Mouse (Mus musculus): ENCODE measurements at regions not wholly inside any gene's neighbourhood (a gene's known extent, or its start where the extent isn't known, plus 50 kb on each side); places are given as distances from the start of the nearest gene placed in this dataset.

DNA sequence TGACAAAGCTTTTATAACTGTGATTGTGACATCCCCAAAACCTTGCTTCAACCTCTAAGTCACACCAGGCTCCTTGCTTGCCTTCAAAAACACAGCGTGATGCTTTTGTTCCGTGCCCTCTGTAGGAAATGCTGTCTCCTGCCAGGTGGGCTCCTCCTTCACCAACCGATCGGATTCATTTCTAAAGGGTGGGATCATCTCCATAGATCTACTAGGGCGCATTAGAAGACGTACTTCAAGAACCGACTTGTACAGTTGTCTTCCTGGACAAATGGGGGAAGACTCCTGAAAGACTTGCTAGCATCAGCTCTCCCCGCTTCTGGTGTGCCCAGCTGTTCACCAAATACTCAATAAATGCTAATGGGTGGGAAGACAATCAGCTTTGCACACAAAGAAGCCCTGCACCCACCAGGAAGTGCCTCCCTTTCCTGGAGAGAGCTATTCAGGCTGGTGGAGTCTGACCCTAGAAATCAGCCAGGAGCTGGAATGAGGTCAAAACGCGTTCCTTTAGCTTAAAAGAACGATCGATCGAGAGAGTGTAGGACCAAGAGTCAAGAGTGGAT is 53.0 kb downstream of the Hoxa1 start:
- H3K9me3 ChIP-seq (replicated peaks), result no peaks in the 10 kb centered on the region
- H3K36me3 ChIP-seq, result no peaks in the 10 kb centered on the region
- no peak overlapping the region for H3K4me2 ChIP-seq (replicated peaks)
- H3K27ac ChIP-seq (replicated peaks), result no peak overlapping the region
- no peak overlapping the region for H3K9ac ChIP-seq
- no peak for ATAC-seq (ENCODE audit: insufficient number of reproducible peaks, low FRiP score, low TSS enrichment, low read depth)
- no peaks in the 10 kb centered on the region for H3K4me1 ChIP-seq
- no peak overlapping the region for H3K4me3 ChIP-seq (replicated peaks)
- H3K27me3 ChIP-seq, result peaks cover 6% of the 10 kb centered on the region; the same call in 1 of the 2 replicates
- 43% methylated on average over 13 of the region's 13 CpGs for WGBS

DNA sequence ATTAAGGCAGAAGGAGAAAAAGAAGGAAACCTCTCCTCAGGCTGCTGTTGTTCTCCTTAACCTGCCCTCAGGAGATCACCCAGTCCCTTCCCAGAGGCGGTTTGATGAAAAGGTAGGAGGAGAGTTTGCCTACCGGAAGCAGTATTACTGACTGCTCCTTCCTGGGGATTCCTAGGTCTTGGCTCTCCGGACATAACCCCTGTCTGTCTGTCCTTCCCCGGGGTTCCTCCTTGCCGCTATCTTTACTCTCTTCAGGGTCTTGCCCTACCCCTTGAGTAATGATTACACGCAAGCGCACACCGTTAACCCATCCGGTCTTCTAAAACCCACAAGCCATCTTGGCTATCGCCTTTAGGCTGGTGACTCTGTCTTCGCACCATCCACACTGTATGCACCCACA is 54.0 kb downstream of the Hoxa1 start:
- H3K27ac ChIP-seq (replicated peaks), result no peak overlapping the region
- no peaks in the 10 kb centered on the region for H3K9me3 ChIP-seq (replicated peaks)
- ATAC-seq (ENCODE audit: insufficient number of reproducible peaks, low FRiP score, low TSS enrichment, low read depth), result no peak
- no peaks in the 10 kb centered on the region for H3K4me1 ChIP-seq
- H3K4me3 ChIP-seq (replicated peaks), result no peak overlapping the region
- H3K9ac ChIP-seq, result no peak overlapping the region
- H3K36me3 ChIP-seq, result no peaks in the 10 kb centered on the region
- WGBS, result 90% methylated on average over 11 of the region's 11 CpGs
- H3K4me2 ChIP-seq (replicated peaks), result no peak overlapping the region
- H3K27me3 ChIP-seq, result peaks cover 6% of the 10 kb centered on the region; the same call in 1 of the 2 replicates

DNA sequence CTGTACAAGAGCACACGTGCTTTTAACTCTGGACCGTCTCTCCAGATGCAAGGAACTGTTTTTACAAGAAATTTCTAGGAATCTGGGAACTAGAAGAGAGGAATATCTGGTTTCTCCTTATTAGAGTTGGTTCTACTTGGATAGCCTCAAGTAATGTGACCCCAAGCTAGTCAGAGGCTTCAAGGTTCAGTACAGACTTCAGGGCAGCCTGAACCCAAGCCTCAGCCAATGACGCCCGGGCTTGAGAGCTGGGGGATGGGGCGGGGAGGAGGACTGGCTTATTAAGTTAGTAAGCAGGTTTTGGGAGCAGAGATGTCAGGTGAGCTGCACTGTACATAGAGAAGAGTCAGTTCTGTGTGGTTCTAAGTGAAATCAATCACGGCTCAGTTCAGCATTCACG is 54.5 kb downstream of the Hoxa1 start:
- Histone ChIP-seq H3K27ac (replicated peaks) (no peak overlapping the region), H3K4me3 (replicated peaks) (no peak overlapping the region), H3K9me3 (replicated peaks) (no peaks in the 10 kb centered on the region), H3K36me3 (no peaks in the 10 kb centered on the region), H3K4me2 (replicated peaks) (no peak overlapping the region), H3K9ac (no peak overlapping the region), H3K4me1 (no peaks in the 10 kb centered on the region), H3K27me3 (peaks cover 6% of the 10 kb centered on the region; the same call in 1 of the 2 replicates)
- ATAC-seq (ENCODE audit: insufficient number of reproducible peaks, low FRiP score, low TSS enrichment, low read depth), result no peak
- 77% methylated on average over 7 of the region's 7 CpGs for WGBS

DNA sequence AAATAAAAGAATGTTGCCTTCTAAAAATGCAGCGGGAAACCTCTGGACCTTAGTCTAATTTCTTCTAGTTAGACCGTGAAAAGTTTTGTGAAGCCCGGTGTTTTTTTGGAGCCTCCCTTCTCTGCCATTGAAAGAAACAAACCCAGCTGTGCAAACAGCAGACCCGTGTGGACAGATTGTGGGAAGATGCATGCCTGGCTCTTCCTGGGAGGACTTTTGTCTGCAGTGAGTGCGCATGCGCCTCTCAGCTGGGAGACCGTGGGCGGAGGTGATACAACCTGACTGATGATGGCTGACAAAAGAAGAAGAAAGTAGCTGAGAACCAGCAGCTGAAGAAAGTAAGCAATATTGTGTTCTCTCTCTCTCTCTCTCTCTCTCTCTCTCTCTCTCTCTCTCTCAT is 55.4 kb downstream of the Hoxa1 start:
- H3K4me2 ChIP-seq (replicated peaks), result no peak overlapping the region
- H3K4me3 ChIP-seq (replicated peaks), result no peak overlapping the region
- no peak overlapping the region for H3K27ac ChIP-seq (replicated peaks)
- H3K9ac ChIP-seq, result no peak overlapping the region
- no peak for ATAC-seq (ENCODE audit: insufficient number of reproducible peaks, low FRiP score, low TSS enrichment, low read depth)
- H3K36me3 ChIP-seq, result no peaks in the 10 kb centered on the region
- no peaks in the 10 kb centered on the region for H3K4me1 ChIP-seq
- no peaks in the 10 kb centered on the region for H3K9me3 ChIP-seq (replicated peaks)
- peaks cover 6% of the 10 kb centered on the region; the same call in 1 of the 2 replicates for H3K27me3 ChIP-seq
- 48% methylated on average over 8 of the region's 8 CpGs for WGBS

DNA sequence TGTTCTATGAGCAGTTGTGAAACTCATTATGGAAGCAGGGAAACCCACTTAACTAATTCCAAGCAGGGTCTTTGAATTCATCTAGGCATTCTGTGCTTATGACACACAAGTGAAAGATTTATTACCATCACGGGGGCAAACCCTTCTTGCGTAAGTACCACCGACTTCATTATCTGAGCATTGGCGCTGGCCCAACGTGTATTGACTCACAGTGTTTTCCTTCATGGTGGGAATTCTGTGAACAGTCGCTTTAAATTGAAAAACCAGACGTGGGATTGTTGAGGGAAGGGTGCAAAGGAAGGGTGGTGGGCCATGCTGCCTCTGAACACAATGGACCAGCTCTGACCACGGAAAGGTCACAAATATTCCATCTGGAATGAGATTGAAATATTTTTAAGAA is 55.9 kb downstream of the Hoxa1 start:
- Histone ChIP-seq H3K4me3 (replicated peaks) (no peak overlapping the region), H3K4me2 (replicated peaks) (no peak overlapping the region), H3K9me3 (replicated peaks) (no peaks in the 10 kb centered on the region), H3K4me1 (no peaks in the 10 kb centered on the region), H3K27ac (replicated peaks) (no peak overlapping the region), H3K27me3 (peaks cover 6% of the 10 kb centered on the region; the same call in 1 of the 2 replicates), H3K9ac (no peak overlapping the region), H3K36me3 (no peaks in the 10 kb centered on the region)
- 57% methylated on average over 8 of the region's 8 CpGs for WGBS
- ATAC-seq (ENCODE audit: insufficient number of reproducible peaks, low FRiP score, low TSS enrichment, low read depth), result no peak

DNA sequence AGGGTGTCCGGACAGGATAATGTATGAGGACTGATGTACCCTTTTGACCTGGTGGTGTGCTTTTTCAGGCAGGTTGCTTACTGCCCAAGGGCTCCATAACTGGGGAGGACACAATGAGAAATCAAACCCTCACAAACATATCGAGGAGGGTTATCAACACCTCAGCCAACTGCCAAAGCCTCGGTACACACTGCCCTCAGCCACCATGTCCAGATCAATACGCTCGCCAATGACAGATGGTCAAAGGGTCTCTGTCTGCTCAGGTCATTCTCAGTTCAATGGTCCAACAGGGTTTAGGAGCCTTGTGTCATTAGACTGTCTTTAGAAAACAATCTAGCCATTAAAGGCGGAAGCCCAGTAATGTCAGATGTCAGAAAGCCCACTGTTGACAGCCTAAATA is 56.9 kb downstream of the Hoxa1 start:
- ATAC-seq (ENCODE audit: insufficient number of reproducible peaks, low FRiP score, low TSS enrichment, low read depth), result no peak
- 85% methylated on average over 6 of the region's 6 CpGs for WGBS
- peaks cover 6% of the 10 kb centered on the region; the same call in 1 of the 2 replicates for H3K27me3 ChIP-seq
- H3K27ac ChIP-seq (replicated peaks), result no peak overlapping the region
- H3K4me3 ChIP-seq (replicated peaks), result no peak overlapping the region
- no peaks in the 10 kb centered on the region for H3K9me3 ChIP-seq (replicated peaks)
- H3K36me3 ChIP-seq, result no peaks in the 10 kb centered on the region
- H3K4me2 ChIP-seq (replicated peaks), result no peak overlapping the region
- no peaks in the 10 kb centered on the region for H3K4me1 ChIP-seq
- H3K9ac ChIP-seq, result no peak overlapping the region

DNA sequence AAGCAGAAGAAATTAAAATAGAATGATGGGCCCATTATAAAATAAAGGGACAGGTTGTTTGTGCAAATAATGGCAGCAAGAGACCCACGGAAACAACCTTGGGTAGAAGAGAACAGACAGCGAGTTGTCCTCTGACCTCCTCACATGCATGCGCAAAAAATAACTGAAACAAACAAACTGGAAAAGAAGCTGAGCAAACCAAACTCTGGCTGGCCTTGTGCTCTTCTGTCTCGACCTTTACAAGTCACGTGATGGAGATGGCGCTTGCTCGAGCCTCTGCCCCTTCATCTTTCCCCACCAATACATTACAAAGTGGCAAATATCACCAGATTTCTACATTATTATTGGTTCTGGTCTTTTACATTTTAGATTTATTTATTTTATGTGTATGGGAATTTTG is 59.3 kb downstream of the Hoxa1 start:
- H3K4me3 ChIP-seq (replicated peaks), result no peak overlapping the region
- no peak for ATAC-seq (ENCODE audit: insufficient number of reproducible peaks, low FRiP score, low TSS enrichment, low read depth)
- H3K9me3 ChIP-seq (replicated peaks), result no peaks in the 10 kb centered on the region

DNA sequence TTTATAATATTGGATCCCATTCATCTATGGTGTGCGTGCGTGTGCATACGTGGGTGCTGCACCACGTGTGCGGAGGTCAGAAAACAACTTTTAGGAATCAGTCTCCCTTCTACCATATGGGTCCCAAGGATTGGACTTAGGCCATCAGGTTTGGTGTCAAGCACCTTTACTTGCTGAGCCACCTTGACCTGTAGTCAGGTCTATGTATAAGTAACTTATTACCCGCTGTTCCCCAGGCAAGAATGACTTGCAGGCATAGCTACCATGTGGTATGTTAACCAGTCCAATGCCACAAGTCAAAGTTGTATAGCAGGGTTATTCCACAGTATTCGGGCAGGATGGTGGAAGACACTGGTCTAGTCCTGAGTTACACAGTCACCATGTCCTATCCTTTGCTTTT is 62.5 kb downstream of the Hoxa1 start:
- WGBS, result 91% methylated on average over 7 of the region's 7 CpGs
- no peaks in the 10 kb centered on the region for H3K27me3 ChIP-seq
- no peak overlapping the region for H3K4me3 ChIP-seq (replicated peaks)
- H3K4me1 ChIP-seq, result no peaks in the 10 kb centered on the region
- H3K9me3 ChIP-seq (replicated peaks), result no peaks in the 10 kb centered on the region
- H3K9ac ChIP-seq, result no peak overlapping the region
- H3K4me2 ChIP-seq (replicated peaks), result no peak overlapping the region
- no peak for ATAC-seq (ENCODE audit: insufficient number of reproducible peaks, low FRiP score, low TSS enrichment, low read depth)
- H3K27ac ChIP-seq (replicated peaks), result no peak overlapping the region
- H3K36me3 ChIP-seq, result no peaks in the 10 kb centered on the region

More for the DNA sequence above, 59.3 kb downstream of the Hoxa1 start:
- no peaks in the 10 kb centered on the region for H3K36me3 ChIP-seq
- H3K4me2 ChIP-seq (replicated peaks), result no peak overlapping the region
- 93% methylated on average over 7 of the region's 7 CpGs for WGBS
- 0 out of 2 replicates have a peak, but pooled peaks cover 3% of the 10 kb centered on the region for H3K27me3 ChIP-seq
- no peak overlapping the region for H3K9ac ChIP-seq
- H3K27ac ChIP-seq (replicated peaks), result no peak overlapping the region
- no peaks in the 10 kb centered on the region for H3K4me1 ChIP-seq

DNA sequence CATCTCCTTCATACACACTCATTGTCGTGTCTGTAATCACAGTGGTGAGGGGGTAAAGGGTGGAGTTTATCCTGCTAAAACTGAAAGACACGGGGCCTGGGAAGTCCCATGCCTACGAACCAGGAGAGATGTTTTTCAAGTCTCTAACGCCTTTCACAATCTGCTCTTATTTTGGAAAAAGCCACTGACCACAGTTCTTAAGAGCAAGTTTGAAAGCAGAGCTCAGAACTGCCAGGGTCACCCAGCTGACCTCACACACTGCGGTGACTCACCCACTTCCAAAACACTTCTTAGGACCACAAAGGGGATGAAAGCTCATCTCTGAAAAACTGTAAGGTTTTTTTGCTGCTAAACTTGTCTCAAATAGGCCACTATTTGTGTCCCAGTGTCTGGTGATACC is 66.7 kb downstream of the Hoxa1 start:
- no peak overlapping the region for H3K4me2 ChIP-seq (replicated peaks)
- H3K27me3 ChIP-seq, result no peaks in the 10 kb centered on the region
- H3K9me3 ChIP-seq (replicated peaks), result no peaks in the 10 kb centered on the region
- no peaks in the 10 kb centered on the region for H3K36me3 ChIP-seq
- no peak for ATAC-seq (ENCODE audit: insufficient number of reproducible peaks, low FRiP score, low TSS enrichment, low read depth)
- 41% methylated on average over 5 of the region's 5 CpGs for WGBS
- no peak overlapping the region for H3K9ac ChIP-seq
- H3K27ac ChIP-seq (replicated peaks), result no peak overlapping the region
- no peak overlapping the region for H3K4me3 ChIP-seq (replicated peaks)
- H3K4me1 ChIP-seq, result no peaks in the 10 kb centered on the region

DNA sequence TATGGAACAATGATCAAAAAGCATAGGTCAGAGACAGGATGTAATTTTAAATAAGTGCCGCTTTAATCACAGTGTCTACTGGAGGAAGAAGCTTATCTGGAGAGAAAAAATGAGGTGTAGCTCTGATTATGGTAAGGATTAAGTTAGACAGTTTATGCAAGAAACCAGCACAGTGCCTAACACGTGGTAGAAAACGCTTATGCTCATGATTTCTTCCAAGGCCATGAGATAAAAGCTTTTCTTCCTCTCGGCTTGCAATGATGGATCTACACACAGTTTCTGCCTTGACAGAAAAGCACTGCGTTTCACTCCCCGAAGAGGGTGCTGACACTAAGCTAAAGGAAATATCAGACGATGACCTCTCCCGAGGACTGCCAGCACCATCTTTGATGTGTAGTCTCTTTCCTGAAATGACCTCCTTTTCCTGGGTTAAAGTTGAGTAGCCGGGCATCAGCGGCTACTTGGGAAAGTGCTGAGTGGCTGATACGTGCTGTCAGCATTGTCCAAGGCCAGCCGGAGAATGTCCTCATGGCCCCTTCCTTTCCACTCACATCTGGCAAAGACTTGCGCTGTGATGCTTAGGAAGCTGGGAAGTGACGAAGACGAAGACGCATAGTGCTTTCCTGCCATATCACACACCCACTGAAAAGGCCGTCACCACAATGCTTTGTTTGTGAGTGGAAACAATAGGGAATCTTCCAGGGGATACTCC is 72.0 kb downstream of the Hoxa1 start:
- WGBS, result 77% methylated on average over 17 of the region's 17 CpGs
- H3K9ac ChIP-seq, result no peak overlapping the region
- H3K36me3 ChIP-seq, result no peaks in the 10 kb centered on the region
- H3K9me3 ChIP-seq (replicated peaks), result no peaks in the 10 kb centered on the region
- H3K4me3 ChIP-seq (replicated peaks), result no peak overlapping the region
- H3K4me1 ChIP-seq, result no peaks in the 10 kb centered on the region
- H3K27ac ChIP-seq (replicated peaks), result no peak overlapping the region
- no peak overlapping the region for H3K4me2 ChIP-seq (replicated peaks)
- no peak for ATAC-seq (ENCODE audit: insufficient number of reproducible peaks, low FRiP score, low TSS enrichment, low read depth)
- no peaks in the 10 kb centered on the region for H3K27me3 ChIP-seq

DNA sequence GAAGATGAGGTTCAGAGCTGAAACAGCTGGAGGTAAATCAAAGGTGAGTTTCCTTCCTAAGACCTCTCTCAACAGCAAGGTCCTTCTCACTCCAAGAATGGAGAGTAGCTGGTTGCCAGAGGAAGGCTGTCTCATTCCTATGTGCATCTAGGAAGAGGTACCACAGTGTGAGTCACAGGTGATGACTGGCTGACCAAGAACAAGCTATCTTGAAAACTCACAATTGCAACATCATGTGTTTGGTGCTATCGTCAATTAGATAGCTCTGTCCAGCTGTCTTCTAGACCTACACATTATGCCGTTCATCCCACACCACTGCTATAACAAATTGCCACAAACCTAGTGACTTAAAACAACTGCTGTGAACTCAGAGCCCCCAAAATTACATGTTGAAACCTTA is 72.3 kb upstream of the Skap2 start:
- no peaks in the 10 kb centered on the region for H3K9me3 ChIP-seq (replicated peaks)
- peaks cover under 1% of the 10 kb centered on the region; the same call in 1 of the 2 replicates for H3K4me1 ChIP-seq
- ATAC-seq (ENCODE audit: insufficient number of reproducible peaks, low FRiP score, low TSS enrichment, low read depth), result no peak
- no peak overlapping the region for H3K27ac ChIP-seq (replicated peaks)
- no peak overlapping the region for H3K4me3 ChIP-seq (replicated peaks)
- H3K36me3 ChIP-seq, result no peaks in the 10 kb centered on the region
- 90% methylated on average over 2 of the region's 2 CpGs for WGBS
- H3K4me2 ChIP-seq (replicated peaks), result no peak overlapping the region
- H3K27me3 ChIP-seq, result no peaks in the 10 kb centered on the region
- no peak overlapping the region for H3K9ac ChIP-seq

DNA sequence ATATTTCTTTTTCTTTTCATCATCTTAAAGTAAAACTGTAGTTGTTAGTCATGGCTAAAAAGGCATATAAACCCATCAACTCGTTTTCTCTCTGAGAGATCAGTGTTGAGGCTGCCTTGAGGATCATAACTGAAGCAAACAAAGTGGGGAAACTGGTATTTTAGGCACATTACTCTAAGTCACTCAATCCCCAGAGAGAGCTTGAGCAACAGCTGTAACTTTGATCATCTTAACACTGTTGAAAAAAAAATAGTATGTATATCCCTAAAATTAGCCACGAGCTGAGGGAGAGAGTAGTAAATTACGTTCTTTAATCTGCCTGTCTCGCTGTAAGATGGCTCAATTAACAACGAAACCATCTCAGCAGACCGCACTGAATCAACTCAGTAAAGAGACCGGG is 67.2 kb upstream of the Skap2 start:
- no peak for ATAC-seq (ENCODE audit: insufficient number of reproducible peaks, low FRiP score, low TSS enrichment, low read depth)
- no peak overlapping the region for H3K27ac ChIP-seq (replicated peaks)
- peaks cover under 1% of the 10 kb centered on the region; the same call in 1 of the 2 replicates for H3K27me3 ChIP-seq
- H3K4me2 ChIP-seq (replicated peaks), result no peak overlapping the region
- no peaks in the 10 kb centered on the region for H3K9me3 ChIP-seq (replicated peaks)
- no peaks in the 10 kb centered on the region for H3K36me3 ChIP-seq
- H3K4me3 ChIP-seq (replicated peaks), result no peak overlapping the region
- H3K4me1 ChIP-seq, result peaks cover 13% of the 10 kb centered on the region
- H3K9ac ChIP-seq, result no peak overlapping the region
- 7% methylated on average over 7 of the region's 7 CpGs for WGBS

All from embryonic facial prominence, embryonic 15.5 days (tissue).